Mouse (Mus musculus) macrophage (primary cell): ENCODE data around the gene Fbxo31. TPM values are rescaled to one million over a fixed set of nuclear protein-coding genes. Genes with fewer than 3 reads are reported as not detected.

Experiments used
- H3K27ac ChIP-seq: fragments of 350-480 bp; formaldehyde crosslinking; 2 replicates; pipeline ENCODE4 v1.9.0; 2021
- H3K36me3 ChIP-seq: fragments of 350-480 bp; formaldehyde crosslinking; 2 replicates; pipeline ENCODE4 v1.9.0; 2021; ENCODE audit errors: inconsistent target
- H3K4me3 ChIP-seq: fragments of 350-480 bp; formaldehyde crosslinking; 2 replicates; pipeline ENCODE4 v1.9.0; 2021; ENCODE audit errors: inconsistent target
- H3K79me2 ChIP-seq: fragments of 350-480 bp; formaldehyde crosslinking; 2 replicates; pipeline ENCODE4 v1.9.0; 2021; ENCODE audit errors: inconsistent target
- WGBS: methylation state at CpG from one replicate; pipeline ENCODE4 v1.1.7; 2026; ENCODE audit warnings: inconsistent platforms; ENCODE audit not compliant: missing documents; 5-methylcytosine and 5-hydroxymethylcytosine counted together
- polyA plus RNA-seq: library from polyadenylated mRNA; stranded (reverse); fragments of 250-400 nt; gene quantifications from 3 replicates; pipeline ENCODE4 v1.2.4, GENCODE M21; 2018; ENCODE audit warnings: inconsistent platforms

Fbxo31 gene
- polyA plus RNA-seq, 1 experiment from 2014 or later: 3.7 TPM

DNA sequence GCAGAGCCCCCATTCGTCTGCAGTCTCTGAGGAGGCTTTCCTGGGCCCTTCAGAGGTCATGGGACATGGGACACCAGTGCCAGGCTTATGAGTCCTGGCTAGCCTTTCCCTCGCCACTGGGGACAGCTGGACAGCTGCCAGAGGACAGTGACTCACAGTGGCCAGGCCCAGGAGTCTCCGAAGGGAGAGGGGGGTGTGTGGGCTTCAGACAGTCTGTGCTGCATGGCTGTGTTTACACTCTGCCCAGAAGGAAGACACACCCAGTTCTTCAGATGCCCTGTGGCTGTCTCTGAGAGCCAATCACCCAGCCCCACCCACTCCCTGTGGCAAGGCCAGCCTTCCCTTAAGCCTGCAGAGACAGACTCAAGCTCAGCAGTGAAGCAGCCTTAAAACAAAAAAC, 5.3 kb downstream of the Fbxo31 start:
- Histone ChIP-seq H3K79me2 (peaks cover 66% of the 10 kb centered on the region), H3K36me3 (no peaks in the 10 kb centered on the region), H3K4me3 (no peak overlapping the region), H3K27ac (no peak overlapping the region)
- WGBS: 43% methylated on average over 3 of the region's 3 CpGs

DNA sequence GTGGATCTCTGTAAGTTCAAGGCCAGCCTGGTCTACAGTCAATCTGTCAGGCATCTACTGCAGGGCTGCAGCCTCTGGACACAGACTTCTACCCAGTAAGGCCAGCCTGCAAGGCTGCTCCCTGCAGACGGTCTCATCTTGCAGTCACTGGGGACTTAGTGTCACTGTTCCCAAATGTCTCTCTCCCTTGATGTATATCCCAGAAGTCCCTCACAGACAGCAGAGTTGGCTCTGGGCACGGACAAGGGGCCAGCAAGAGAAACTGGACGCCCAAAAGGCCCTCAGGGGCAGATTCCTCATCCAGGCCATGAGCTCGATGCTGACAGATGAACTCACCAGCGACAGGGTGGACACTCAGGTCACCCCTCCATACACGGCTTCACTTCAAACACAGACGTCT, 6.5 kb downstream of the Fbxo31 start:
- no peak overlapping the region for H3K27ac ChIP-seq
- 95% methylated on average over 7 of the region's 7 CpGs for WGBS
- H3K4me3 ChIP-seq: no peak overlapping the region
- H3K79me2 ChIP-seq: peaks cover 70% of the 10 kb centered on the region
- no peaks in the 10 kb centered on the region for H3K36me3 ChIP-seq

DNA sequence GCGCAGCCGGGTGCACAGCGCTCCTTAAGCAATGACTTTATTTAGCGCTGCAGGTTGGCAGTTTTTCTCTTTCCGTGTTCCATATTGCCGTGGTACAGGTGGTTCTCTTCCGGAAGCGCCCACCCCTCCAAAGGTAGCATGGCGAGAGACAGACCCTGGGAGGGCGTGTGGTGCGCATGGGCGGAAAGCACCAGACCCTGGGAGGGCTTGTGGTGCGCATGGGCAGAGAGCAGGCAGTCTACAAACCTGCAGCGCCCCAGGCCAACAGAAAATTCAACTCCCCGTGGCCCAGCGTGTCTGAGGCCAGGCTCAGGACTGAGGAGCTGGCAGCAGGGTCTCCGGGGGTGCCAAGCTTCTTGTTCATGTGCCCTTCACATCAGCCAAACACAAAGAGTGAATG, 7.8 kb downstream of the Fbxo31 start:
- 0 out of 2 replicates have a peak overlapping the region, but pooled peaks have one; percentile 8 for H3K27ac ChIP-seq

DNA sequence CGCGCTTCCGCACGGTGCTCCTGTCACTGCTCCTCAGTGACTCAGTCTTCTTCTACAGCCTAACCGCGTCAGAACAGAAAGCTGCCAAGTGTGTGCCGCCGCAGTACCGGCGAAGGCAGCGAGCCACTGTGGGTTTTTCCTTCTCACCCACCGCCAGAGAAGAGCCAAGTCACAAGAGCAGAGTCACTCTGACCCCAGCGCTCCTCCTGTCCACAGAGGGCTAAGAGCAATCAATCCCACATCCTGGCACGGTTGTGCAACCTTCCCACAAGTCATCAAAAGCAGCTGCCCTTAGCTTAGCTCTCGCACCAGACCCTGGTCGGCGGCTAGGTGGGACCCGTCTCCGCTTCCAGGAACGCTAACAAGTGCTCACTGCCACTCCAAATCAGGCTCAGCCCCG, 8.3 kb downstream of the Fbxo31 start:
- H3K36me3 ChIP-seq: no peaks in the 10 kb centered on the region
- peaks cover 52% of the 10 kb centered on the region; the same call in 1 of the 2 replicates for H3K79me2 ChIP-seq
- peak overlapping the region; percentile 5; the same call in 1 of the 2 replicates for H3K4me3 ChIP-seq
- 11% methylated on average over 21 of the region's 21 CpGs for WGBS
- H3K27ac ChIP-seq: 0 out of 2 replicates have a peak overlapping the region, but pooled peaks have one; percentile 8

More for the DNA sequence above, 7.8 kb downstream of the Fbxo31 start:
- H3K79me2 ChIP-seq: peaks cover 57% of the 10 kb centered on the region; the same call in 1 of the 2 replicates
- no peaks in the 10 kb centered on the region for H3K36me3 ChIP-seq
- WGBS: 49% methylated on average over 17 of the region's 17 CpGs
- peak overlapping the region; percentile 5; the same call in 1 of the 2 replicates for H3K4me3 ChIP-seq

DNA sequence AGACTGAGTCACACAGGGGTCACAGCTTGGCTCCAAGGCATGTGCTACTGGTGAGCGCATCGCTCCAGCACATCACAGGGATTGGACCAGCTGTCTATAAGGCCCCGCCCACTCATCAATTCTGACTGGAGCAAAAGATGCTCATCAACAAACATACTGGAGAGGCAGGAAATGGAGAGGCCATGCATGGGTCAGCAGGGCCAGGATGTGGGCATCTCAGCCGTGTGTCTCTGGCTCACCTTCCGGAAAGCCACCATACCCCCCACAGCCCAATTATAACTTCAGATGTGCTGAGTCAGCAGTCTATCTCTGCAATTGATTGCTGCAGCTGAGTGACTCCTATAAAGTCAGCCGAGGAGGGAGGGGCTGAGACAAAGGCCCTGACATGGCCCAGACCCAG, 10.3 kb downstream of the Fbxo31 start:
- no peaks in the 10 kb centered on the region for H3K36me3 ChIP-seq
- no peak overlapping the region for H3K4me3 ChIP-seq
- peaks cover 33% of the 10 kb centered on the region; the same call in 1 of the 2 replicates for H3K79me2 ChIP-seq
- H3K27ac ChIP-seq: no peak overlapping the region
- WGBS: 89% methylated on average over 6 of the region's 6 CpGs

DNA sequence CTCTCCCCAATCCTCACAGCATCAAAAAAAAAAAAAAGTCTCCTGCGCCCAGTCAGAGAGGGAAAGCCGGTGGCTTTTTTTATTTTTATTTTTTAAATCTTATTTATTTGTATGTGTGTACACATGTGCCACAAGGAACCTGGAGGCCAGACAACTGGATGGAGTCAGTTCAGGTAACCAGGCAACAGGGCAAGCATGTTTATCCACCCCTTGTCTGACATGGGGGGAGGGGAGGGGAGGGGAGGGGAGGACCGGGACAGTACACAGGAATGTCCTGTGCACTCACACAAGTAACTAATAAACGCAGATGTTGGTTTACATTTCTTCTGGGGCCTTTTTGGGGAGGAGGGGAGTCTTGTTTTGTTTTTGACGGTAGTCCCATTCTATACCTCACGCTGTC, 14.9 kb downstream of the Fbxo31 start:
- Histone ChIP-seq H3K27ac (no peak overlapping the region), H3K4me3 (no peak overlapping the region), H3K36me3 (0 out of 2 replicates have a peak, but pooled peaks cover 5% of the 10 kb centered on the region), H3K79me2 (peaks cover 15% of the 10 kb centered on the region; the same call in 1 of the 2 replicates)
- WGBS: 98% methylated on average over 5 of the region's 6 CpGs

DNA sequence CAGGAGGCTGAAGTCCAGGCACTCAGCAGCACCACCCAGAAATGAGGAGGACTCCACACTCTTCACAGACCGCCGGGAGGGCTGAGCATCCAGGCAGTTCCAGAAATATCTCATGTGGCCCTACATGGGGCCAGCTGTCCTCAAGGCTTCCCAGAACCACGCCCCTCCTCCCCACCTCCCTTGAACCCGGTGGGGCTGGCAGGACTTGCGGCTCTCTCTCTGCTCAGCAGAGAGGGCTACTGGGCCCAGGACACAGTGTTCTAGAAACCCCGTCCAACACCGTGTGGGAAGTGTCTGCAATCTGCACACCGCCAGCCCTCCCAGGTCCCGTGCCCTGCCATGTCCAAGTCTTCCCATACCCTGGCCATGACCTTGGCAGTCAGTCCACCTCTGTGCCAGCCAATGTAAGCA, 15.7 kb downstream of the Fbxo31 start:
- no peak overlapping the region for H3K27ac ChIP-seq
- 94% methylated on average over 8 of the region's 9 CpGs for WGBS
- H3K79me2 ChIP-seq: peaks cover 7% of the 10 kb centered on the region; the same call in 1 of the 2 replicates
- no peak overlapping the region for H3K4me3 ChIP-seq
- H3K36me3 ChIP-seq: 0 out of 2 replicates have a peak, but pooled peaks cover 5% of the 10 kb centered on the region

DNA sequence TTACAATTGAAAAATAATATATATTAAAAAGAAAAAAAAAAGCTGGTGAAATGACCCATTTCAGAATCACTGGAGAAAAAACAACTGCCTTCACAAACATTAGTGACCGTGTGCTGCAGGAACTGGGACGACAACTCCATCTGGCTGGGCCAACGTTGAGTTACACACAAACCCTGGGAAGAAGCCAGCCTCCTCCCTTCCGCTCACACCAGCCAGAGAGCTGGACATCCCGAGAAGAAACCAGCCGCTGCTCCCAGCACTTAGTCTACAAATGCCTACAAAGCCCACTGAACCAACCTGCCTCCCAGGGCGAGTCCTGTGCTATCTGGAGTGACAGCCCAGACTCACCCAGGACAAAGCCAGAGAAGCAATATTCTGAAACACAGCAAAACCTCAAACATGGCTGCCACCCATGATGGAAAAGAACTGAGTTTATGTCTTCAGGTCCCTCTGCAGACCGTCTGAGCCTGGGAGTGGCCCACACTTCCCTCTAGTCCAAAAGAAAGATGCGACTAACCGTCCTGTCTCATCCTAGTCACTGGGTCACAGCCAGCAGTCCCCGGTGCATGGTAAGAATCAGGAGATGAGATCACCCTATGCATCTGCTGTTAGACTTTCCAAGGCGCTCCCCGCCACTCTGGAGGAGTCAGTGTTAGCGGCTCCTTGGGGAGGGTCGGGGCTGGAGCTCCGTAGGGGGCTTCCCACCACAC, 16.8 kb downstream of the Fbxo31 start:
- 91% methylated on average over 16 of the region's 16 CpGs for WGBS
- Histone ChIP-seq H3K36me3 (0 out of 2 replicates have a peak, but pooled peaks cover 5% of the 10 kb centered on the region), H3K79me2 (no peaks in the 10 kb centered on the region), H3K27ac (no peak overlapping the region), H3K4me3 (no peak overlapping the region)

DNA sequence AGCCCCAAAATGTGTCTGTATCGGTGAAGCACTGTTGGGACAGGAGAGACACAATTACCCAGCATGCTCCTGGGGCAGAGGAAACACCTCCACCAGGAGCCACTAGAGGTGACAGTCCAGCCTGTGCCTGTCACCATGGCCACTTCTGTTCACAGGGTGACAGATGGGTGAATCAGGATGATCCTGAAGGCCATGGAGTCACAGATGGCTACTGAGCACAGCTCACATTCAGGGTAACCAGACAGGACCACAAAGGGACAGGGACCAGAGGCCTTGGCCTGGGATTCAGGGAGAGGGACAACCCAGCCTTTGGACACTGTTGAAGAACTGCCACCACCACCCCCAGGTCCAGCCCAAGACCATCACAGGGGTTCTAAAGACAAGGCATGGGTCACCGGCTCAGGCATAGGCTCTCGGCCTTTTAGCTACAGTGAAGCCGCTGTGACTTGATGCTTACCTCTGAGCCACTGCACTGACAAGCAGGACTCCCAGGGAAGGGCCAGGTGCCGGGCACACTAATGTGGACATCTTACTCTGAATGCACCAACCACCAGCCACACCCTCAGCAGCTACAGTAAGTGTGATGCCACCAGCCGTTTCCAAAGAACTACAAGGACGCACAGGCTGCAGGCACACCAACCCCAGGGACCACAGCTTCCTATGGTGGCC, 18.0 kb downstream of the Fbxo31 start:
- no peaks in the 10 kb centered on the region for H3K79me2 ChIP-seq
- 0 out of 2 replicates have a peak, but pooled peaks cover 5% of the 10 kb centered on the region for H3K36me3 ChIP-seq
- H3K4me3 ChIP-seq: no peak overlapping the region
- H3K27ac ChIP-seq: no peak overlapping the region
- 95% methylated on average over 7 of the region's 7 CpGs for WGBS

DNA sequence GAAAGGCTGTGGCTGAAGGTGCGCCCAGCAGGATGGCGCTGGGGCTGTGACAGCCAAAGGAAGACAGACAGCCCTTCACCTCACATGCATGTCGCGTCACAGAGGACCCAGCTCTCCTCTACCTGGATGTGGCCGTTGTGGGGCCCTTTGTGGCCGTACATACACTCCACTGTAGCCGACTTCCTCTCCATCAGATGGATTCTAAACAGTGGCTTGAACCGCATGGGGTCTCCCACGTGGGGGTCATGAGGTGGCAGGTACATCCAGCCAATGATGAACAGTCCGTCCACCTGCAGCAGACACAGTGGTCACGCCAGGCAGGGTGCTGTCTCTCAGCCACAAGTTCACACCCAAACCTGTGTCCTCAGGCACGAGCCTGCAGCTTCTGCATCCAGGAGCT, 18.8 kb downstream of the Fbxo31 start:
- WGBS: 93% methylated on average over 12 of the region's 12 CpGs
- H3K4me3 ChIP-seq: no peak overlapping the region
- H3K79me2 ChIP-seq: no peaks in the 10 kb centered on the region
- no peak overlapping the region for H3K27ac ChIP-seq
- 0 out of 2 replicates have a peak, but pooled peaks cover 5% of the 10 kb centered on the region for H3K36me3 ChIP-seq

DNA sequence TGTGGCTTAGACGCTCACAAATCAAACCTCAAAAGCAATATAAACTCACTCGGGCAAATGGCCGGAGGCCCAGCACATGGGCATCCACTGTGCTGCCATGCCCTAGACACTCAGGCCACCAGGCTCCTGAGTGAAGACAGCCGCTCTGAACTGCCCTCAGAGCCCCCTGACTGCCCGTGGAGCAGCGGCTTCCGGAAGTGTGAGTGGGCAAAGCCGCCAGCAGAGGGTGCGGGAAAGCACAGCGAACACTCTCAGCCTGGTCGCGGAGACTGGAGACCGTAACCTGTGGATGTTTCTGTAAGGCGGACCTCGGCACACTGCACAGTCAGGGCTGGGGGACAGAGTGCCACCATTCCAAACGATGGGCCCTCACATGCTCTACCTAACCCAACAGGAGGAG, 20.1 kb downstream of the Fbxo31 start:
- peaks cover 5% of the 10 kb centered on the region; the same call in 1 of the 2 replicates for H3K36me3 ChIP-seq
- H3K4me3 ChIP-seq: no peak overlapping the region
- no peaks in the 10 kb centered on the region for H3K79me2 ChIP-seq
- no peak overlapping the region for H3K27ac ChIP-seq
- WGBS: 93% methylated on average over 16 of the region's 16 CpGs

DNA sequence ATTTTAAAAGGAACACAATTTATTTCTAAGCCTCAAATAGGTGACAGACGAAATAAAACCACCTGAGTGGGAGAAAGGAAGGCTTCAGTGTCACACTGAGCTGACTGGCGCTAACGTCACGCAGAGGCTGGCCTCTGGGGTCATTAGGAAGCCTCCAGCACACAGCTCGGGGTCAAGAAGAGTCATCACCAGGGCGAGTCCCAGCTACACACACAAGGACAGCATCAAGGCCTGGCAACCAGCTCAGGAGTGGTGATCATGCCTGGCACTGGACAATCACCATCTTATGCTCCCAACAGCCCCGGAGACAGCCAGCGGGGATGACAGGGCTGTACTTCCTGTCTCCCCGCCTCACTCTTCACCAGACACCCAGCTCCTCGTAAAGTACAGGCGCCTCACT, 20.9 kb downstream of the Fbxo31 start:
- 98% methylated on average over 10 of the region's 11 CpGs for WGBS
- no peak overlapping the region for H3K27ac ChIP-seq
- H3K36me3 ChIP-seq: peaks cover 5% of the 10 kb centered on the region; the same call in 1 of the 2 replicates
- no peaks in the 10 kb centered on the region for H3K79me2 ChIP-seq
- H3K4me3 ChIP-seq: no peak overlapping the region

DNA sequence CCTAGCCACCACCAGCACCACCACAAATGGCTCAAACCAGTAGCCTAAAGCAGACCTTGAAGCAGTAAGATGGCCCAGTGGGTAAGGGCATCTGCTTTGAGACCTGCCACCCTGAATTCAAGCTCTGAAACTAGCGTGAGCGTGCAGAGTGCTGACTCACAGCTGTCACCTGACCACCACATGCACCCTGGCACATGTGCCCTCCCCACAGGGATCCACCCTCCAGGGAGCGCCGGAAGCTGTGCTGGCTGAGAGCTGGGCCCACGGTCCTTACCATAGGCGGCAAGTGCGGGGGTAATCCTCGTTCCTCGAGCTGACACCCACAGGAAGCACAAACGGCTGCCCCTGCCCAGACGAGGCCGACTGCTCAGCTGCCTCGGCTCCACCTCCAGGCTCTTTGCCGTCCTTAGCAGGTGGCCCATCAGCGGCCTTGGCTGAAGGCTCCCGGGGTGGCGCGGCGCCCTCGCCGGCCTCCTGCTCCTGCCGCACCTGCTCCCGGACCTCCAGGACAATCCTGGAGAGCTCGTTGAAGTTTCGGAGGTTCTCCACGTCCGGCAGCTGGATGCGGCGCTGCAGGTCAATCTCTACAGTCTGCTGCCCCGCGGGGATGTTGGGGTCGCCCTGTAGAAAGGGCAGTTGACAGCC, 24.7 kb downstream of the Fbxo31 start:
- Histone ChIP-seq H3K4me3 (no peak overlapping the region), H3K27ac (no peak overlapping the region), H3K79me2 (no peaks in the 10 kb centered on the region), H3K36me3 (no peaks in the 10 kb centered on the region; the same call in 1 of the 2 replicates)
- WGBS: 93% methylated on average over 31 of the region's 32 CpGs

DNA sequence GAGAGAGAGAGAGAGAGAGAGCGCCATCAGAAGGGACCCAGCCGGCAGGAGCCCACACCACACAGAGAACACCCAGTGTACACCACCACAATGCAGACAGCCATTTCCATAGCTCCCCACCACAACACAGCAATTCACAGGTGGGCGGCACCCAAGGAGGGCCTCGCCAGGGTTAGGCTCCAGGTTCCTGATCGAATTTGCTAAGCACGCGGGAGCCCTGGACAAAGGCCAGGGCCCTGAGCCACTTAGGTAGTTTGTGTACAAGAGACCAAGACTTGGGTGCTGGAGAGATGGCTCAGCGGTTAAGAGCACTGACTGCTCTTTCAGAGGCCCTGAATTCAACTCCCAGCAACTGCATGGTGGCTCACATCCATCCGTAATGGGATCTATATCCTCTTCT, 26.1 kb downstream of the Fbxo31 start:
- Histone ChIP-seq H3K4me3 (no peak overlapping the region), H3K36me3 (no peaks in the 10 kb centered on the region; the same call in 1 of the 2 replicates)
- WGBS: 88% methylated on average over 8 of the region's 9 CpGs

More for the DNA sequence above, 26.1 kb downstream of the Fbxo31 start:
- no peak overlapping the region for H3K27ac ChIP-seq
- H3K79me2 ChIP-seq: no peaks in the 10 kb centered on the region
